Mouse (Mus musculus) midbrain, embryonic 13.5 days (tissue): ENCODE data around the gene Ppard. TPM values are rescaled to one million over a fixed set of nuclear protein-coding genes. Genes with fewer than 3 reads are reported as not detected.

ENCODE experiments used
- ATAC-seq: fragments of 200-750 bp; cut with Nextera tagmentation; 2 replicates; pipeline ENCODE4 v1.8.0; 2017; ENCODE audit warnings: mild to moderate bottlenecking, moderate TSS enrichment, moderate library complexity
- H3K27ac ChIP-seq: fragments of 300-500 bp; sonication (generic); 2 replicates; pipeline ENCODE4 v1.5.1; 2015; ENCODE audit warnings: inconsistent platforms, mild to moderate bottlenecking, moderate library complexity
- H3K27me3 ChIP-seq: fragments of 300-500 bp; sonication (generic); 2 replicates; pipeline ENCODE4 v1.6.1; 2015; ENCODE audit warnings: mild to moderate bottlenecking, inconsistent platforms
- H3K36me3 ChIP-seq: fragments of 300-500 bp; sonication (generic); 2 replicates; pipeline ENCODE4 v1.6.1; 2015; ENCODE audit warnings: mild to moderate bottlenecking, inconsistent platforms
- H3K4me1 ChIP-seq: fragments of 300-500 bp; sonication (generic); replicated peaks from 2 replicates; pipeline ENCODE4 v1.6.1; 2015; ENCODE audit warnings: inconsistent platforms
- H3K4me2 ChIP-seq: fragments of 300-500 bp; sonication (generic); replicated peaks from 2 replicates; pipeline ENCODE4 v1.6.1; 2015; ENCODE audit warnings: moderate library complexity, mild to moderate bottlenecking, inconsistent platforms
- H3K4me3 ChIP-seq: fragments of 300-500 bp; sonication (generic); replicated peaks from 2 replicates; pipeline ENCODE4 v1.5.1; 2015; ENCODE audit warnings: mild to moderate bottlenecking, inconsistent platforms
- H3K9ac ChIP-seq: fragments of 300-500 bp; sonication (generic); replicated peaks from 2 replicates; pipeline ENCODE4 v1.6.1; 2015; ENCODE audit warnings: mild to moderate bottlenecking, inconsistent platforms
- H3K9me3 ChIP-seq: fragments of 300-500 bp; sonication (generic); 2 replicates; pipeline ENCODE4 v1.6.1; 2016; ENCODE audit warnings: mild to moderate bottlenecking, inconsistent platforms
- WGBS: fragments of 180-500 bp; shearing (Covaris S2); methylation state at CpG from one replicate; pipeline ENCODE4 v1.1.7; 2015; 5-methylcytosine and 5-hydroxymethylcytosine counted together
- polyA plus RNA-seq: library from polyadenylated mRNA; unstranded; fragments of >200 nt; fragmentation: Nextera tagmentation; extraction: Ambion mirVana; gene quantifications from 2 replicates; pipeline ENCODE4 v1.2.1, GENCODE M21; 2015

Ppard gene
- 0.84 and 1.4 TPM in 2 replicates for polyA plus RNA-seq

DNA sequence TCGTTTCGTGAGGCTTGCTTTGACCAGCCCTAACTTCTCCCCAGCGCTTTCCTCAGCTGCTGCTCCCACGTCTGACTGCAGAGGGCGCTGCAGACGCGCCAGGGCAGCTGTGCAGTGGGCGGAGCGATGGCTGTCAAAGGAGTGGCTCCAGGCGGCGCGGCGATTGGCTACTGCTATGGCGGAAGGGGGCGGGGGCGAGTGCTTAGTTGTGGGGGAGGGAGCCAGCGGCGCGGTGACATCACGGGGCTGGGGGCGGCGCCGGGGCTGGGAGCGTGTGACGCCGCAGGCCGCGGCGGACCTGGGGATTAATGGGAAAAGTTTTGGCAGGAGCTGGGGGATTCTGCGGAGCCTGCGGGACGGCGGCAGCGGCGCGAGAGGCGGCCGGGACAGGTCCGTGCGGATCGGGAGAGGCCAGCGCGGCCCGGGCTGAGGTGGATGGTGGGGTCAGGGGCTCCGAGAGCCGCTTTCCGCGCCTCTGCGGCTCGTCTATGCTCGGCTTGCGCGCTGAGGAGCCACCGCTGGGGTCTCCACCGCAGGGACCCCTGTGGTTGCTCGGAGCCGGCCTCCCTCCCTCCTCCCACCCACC lies at the start of gene Ppard:
TSS of gene Ppard (plus strand) at position 226 of the 586 bp plus-strand sequence.
- peak within 1 kb of the TSS; percentile 77 for H3K9ac ChIP-seq
- H3K4me1 ChIP-seq: peaks cover 13% of the 10 kb centered on the region
- H3K27ac ChIP-seq: 0 out of 2 replicates have a peak within 1 kb of the TSS, but pooled peaks have one; percentile 7
- no peaks in the 10 kb centered on the region for H3K9me3 ChIP-seq
- H3K27me3 ChIP-seq: no peaks in the 10 kb centered on the region
- H3K4me3 ChIP-seq: peak within 1 kb of the TSS; percentile 62
- ATAC-seq: peak; percentile 90
- H3K4me2 ChIP-seq: peak within 1 kb of the TSS; percentile 85
- under 1% methylated on average over 57 of the region's 57 CpGs for WGBS
- H3K36me3 ChIP-seq: no peaks in the 10 kb centered on the region

DNA sequence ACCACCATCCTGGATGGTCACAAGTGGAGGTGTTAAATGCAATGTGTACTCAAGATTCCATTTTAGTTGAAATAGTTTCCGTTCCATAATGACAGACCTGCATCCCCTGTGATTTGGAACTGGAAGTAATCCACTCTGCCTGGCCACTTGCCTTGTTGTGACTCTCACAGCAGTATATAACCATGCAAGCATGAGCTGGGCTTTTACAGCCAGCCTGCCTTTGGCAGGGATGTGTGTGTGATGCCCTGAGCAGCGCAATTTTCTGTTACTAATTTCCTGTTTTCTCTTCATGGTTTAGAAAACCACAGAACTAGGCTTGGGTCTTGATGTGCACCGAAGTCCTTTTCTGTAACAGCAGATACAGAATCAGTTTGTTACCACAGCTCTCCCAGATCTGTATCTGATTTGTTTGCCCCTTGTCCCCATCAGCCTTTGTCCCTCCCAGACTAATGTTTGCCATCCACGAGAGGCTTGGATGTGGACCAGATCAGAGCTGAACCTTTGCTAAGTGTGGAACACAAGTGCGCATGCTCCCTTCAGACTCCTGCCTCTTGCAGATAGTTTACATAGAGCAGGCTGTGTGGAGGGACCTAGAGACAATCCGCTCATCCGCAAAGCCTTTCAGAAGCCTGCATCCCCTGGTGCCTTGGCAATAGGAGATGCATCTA lies 47.4 kb upstream of the Ppard start:
- no peak overlapping the region for H3K4me3 ChIP-seq
- WGBS: 88% methylated on average over 7 of the region's 7 CpGs

GRCm38 (mm10) chr17:28188313-28188712 lies 44.2 kb upstream of the Ppard start:
- WGBS: 94% methylated on average over 5 of the region's 5 CpGs
- Histone ChIP-seq H3K9me3 (no peaks in the 10 kb centered on the region), H3K4me2 (no peak overlapping the region), H3K36me3 (peaks cover 35% of the 10 kb centered on the region), H3K27me3 (no peaks in the 10 kb centered on the region), H3K4me3 (no peak overlapping the region), H3K4me1 (no peaks in the 10 kb centered on the region), H3K9ac (no peak overlapping the region), H3K27ac (no peak overlapping the region)
- ATAC-seq: no peak

More for the DNA sequence above, 47.4 kb upstream of the Ppard start:
- peaks cover 14% of the 10 kb centered on the region for H3K36me3 ChIP-seq
- H3K9ac ChIP-seq: no peak overlapping the region; the same call in 1 of the 2 replicates
- H3K9me3 ChIP-seq: no peaks in the 10 kb centered on the region
- H3K27ac ChIP-seq: peak overlapping the region; percentile 39; the same call in 1 of the 2 replicates
- no peak overlapping the region for H3K4me2 ChIP-seq
- H3K27me3 ChIP-seq: no peaks in the 10 kb centered on the region
- ATAC-seq: no peak
- H3K4me1 ChIP-seq: peaks cover 7% of the 10 kb centered on the region

- H3K36me3 ChIP-seq: peaks cover 71% of the 10 kb centered on the region
Measured at GRCm38 (mm10) chr17:28192754-28193153, 39.7 kb upstream of the Ppard start.

DNA sequence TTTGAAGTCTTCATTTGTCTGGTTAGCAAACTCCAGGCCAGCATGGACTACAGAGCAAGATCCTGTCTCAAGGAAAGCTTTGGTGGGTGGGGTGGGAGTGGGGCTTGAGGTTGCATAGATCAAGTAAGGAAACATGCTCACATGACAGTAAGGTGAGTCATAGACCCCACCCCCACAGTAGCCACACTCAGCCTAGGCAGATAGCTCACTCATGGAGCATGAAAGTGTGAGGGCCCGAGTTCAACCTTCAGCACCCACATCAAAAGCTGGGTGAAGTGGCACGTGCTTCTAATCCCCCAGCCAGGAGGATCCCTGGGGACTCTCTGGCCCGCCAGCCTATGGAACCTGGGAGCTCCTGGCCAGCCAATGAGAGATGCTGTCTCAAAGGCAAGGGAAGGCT lies 38.9 kb upstream of the Ppard start:
- H3K4me3 ChIP-seq: no peak overlapping the region
- WGBS: 85% methylated on average over 3 of the region's 3 CpGs

More at GRCm38 (mm10) chr17:28192754-28193153, 39.7 kb upstream of the Ppard start:
- Histone ChIP-seq H3K4me3 (no peak overlapping the region), H3K9me3 (no peaks in the 10 kb centered on the region), H3K9ac (no peak overlapping the region), H3K4me2 (no peak overlapping the region), H3K4me1 (no peaks in the 10 kb centered on the region), H3K27me3 (no peaks in the 10 kb centered on the region), H3K27ac (no peak overlapping the region)
- ATAC-seq: no peak
- WGBS: 89% methylated on average over 1 of the region's 1 CpGs

DNA sequence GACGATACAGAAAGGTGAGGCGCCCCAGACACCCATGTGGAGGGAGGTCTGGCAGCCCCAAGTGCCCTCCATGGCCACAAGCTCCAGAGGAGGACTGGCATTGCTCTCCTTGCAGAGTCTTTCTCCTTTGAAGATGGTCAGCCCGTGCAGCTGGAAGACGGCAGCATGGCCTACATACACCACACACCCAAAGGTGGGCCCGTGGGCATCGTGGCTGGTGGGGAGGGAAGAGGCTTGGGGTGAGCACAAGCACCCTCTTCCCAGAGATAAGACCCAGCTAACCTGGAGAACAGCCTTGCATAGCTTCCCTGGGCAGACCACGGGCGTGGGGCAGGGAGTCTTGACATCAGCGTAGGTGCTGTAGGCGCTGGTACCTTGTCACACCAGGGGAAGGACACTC lies 37.5 kb upstream of the Ppard start:
- Histone ChIP-seq H3K4me3 (no peak overlapping the region), H3K9me3 (no peaks in the 10 kb centered on the region), H3K4me1 (no peaks in the 10 kb centered on the region), H3K4me2 (no peak overlapping the region), H3K27me3 (no peaks in the 10 kb centered on the region), H3K36me3 (peaks cover 87% of the 10 kb centered on the region), H3K9ac (no peak overlapping the region), H3K27ac (no peak overlapping the region)
- no peak for ATAC-seq
- WGBS: 96% methylated on average over 10 of the region's 10 CpGs

More for the DNA sequence above, 38.9 kb upstream of the Ppard start:
- Histone ChIP-seq H3K36me3 (peaks cover 79% of the 10 kb centered on the region), H3K4me1 (no peaks in the 10 kb centered on the region), H3K9ac (no peak overlapping the region), H3K4me2 (no peak overlapping the region), H3K27ac (no peak overlapping the region), H3K9me3 (no peaks in the 10 kb centered on the region), H3K27me3 (no peaks in the 10 kb centered on the region)
- ATAC-seq: no peak

GRCm38 (mm10) chr17:28197646-28198045 lies 34.9 kb upstream of the Ppard start:
- Histone ChIP-seq H3K9ac (no peak overlapping the region), H3K27me3 (no peaks in the 10 kb centered on the region), H3K4me2 (no peak overlapping the region), H3K9me3 (no peaks in the 10 kb centered on the region), H3K4me1 (no peaks in the 10 kb centered on the region), H3K4me3 (no peak overlapping the region), H3K36me3 (peaks cover 89% of the 10 kb centered on the region), H3K27ac (no peak overlapping the region)
- no peak for ATAC-seq
- WGBS: 76% methylated on average over 18 of the region's 18 CpGs

- Histone ChIP-seq H3K4me1 (no peaks in the 10 kb centered on the region), H3K27me3 (no peaks in the 10 kb centered on the region), H3K4me2 (no peak overlapping the region), H3K9ac (no peak overlapping the region), H3K27ac (no peak overlapping the region), H3K4me3 (no peak overlapping the region), H3K9me3 (no peaks in the 10 kb centered on the region), H3K36me3 (peaks cover 75% of the 10 kb centered on the region)
- WGBS: 89% methylated on average over 14 of the region's 14 CpGs
- ATAC-seq: no peak
Measured at GRCm38 (mm10) chr17:28201982-28202381, 30.5 kb upstream of the Ppard start.

GRCm38 (mm10) chr17:28204052-28204720 lies 28.3 kb upstream of the Ppard start:
- ATAC-seq: no peak
- no peaks in the 10 kb centered on the region for H3K9me3 ChIP-seq
- no peak overlapping the region for H3K9ac ChIP-seq
- WGBS: 40% methylated on average over 14 of the region's 14 CpGs
- H3K27ac ChIP-seq: no peak overlapping the region
- H3K4me1 ChIP-seq: peaks cover 9% of the 10 kb centered on the region
- no peak overlapping the region for H3K4me2 ChIP-seq
- H3K36me3 ChIP-seq: peaks cover 56% of the 10 kb centered on the region
- H3K27me3 ChIP-seq: no peaks in the 10 kb centered on the region
- no peak overlapping the region for H3K4me3 ChIP-seq

DNA sequence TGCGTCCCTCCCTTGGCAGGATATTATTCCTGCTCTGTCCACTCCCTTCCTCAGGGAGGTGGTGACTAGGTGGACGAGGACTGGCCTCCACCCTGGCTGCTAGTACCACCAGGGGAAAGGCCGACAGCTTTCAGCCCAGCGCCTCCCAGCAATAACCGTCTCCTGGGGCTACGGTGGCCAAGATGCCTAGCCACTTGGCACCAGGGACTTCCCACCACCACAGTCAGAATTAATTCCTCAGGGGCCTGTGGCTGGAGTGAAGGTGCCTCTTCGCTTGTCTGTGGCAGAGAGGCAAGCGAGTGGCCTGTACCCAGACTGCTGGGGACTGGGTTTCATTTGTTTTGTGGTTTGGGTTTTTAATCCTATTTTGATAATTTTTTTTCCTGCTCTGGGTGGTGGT lies 27.1 kb upstream of the Ppard start:
- Histone ChIP-seq H3K4me2 (no peak overlapping the region), H3K9ac (no peak overlapping the region), H3K9me3 (no peaks in the 10 kb centered on the region), H3K27me3 (no peaks in the 10 kb centered on the region), H3K27ac (no peak overlapping the region), H3K4me1 (peaks cover 9% of the 10 kb centered on the region), H3K4me3 (no peak overlapping the region), H3K36me3 (peaks cover 43% of the 10 kb centered on the region)
- no peak for ATAC-seq
- 90% methylated on average over 8 of the region's 8 CpGs for WGBS

DNA sequence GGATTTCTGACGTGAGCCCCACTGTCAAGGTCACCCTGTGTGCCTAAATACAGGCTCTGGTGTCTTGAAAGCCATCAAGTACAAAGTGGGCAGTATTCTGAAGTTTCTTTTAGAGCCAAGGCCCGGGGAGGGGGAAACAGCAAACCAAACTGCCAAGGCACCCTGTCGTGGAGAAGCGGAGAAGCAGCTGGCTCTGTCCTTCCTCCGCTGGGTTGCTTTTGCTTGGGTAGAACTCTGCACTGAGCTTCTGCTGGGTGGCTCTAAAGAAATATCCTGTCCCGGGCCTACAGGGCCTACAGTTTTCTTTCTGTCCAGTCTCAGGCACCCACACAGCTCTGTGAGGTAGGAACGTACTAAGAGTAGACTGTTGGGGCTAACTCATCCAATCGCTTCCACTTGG lies 25.4 kb upstream of the Ppard start:
- Histone ChIP-seq H3K4me1 (peaks cover 9% of the 10 kb centered on the region), H3K9ac (no peak overlapping the region), H3K27ac (no peak overlapping the region), H3K36me3 (peaks cover 27% of the 10 kb centered on the region), H3K27me3 (no peaks in the 10 kb centered on the region), H3K4me2 (no peak overlapping the region), H3K9me3 (no peaks in the 10 kb centered on the region), H3K4me3 (no peak overlapping the region)
- WGBS: 80% methylated on average over 8 of the region's 8 CpGs
- ATAC-seq: no peak
